Mouse (Mus musculus) c-Kit-negative CD71-positive TER-119-positive erythroid progenitor cells, embryonic 14.5 days (primary cell): ENCODE measurements around the gene Epo.

Experiments used
- DNase-seq: peaks from one replicate; pipeline ENCODE4 v3.0.0-alpha.2; 2013; ENCODE audit warnings: low read depth, low spot score

Epo gene

DNA sequence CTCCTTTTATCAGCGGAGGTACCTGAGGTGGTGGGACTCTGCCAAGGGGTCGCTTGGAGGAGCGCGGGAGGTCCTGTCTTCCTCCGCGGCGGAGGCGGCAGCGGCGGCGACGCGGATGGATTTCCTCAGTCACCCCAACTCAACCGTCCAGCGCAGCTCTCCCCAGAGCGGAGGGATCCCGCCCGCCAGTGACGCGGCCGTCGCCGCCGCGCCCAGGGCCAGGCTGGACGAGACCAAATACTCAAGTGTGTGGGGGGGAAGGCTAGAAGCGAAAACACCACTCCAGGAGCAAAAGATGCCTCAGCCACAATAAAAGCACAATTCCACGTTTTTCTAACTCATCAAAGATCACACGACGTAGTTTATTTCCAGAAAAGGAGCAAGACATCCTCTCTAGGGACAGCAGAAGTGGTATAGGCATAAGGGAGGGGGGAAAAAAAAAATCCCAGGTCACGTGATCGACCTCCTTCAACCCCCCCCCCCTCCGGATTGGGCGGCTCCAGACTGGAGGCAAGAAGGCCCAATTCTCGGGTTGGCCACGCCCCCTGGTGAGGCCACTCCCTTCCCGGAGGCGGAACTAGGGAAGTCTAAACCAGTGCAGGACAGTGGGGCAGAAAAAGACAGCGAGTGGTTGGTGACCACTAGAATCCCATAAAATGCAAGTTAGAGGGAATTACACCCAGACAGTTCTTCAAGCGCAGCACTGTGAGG lies at the start of gene Epo, which contains the start of gene Gnb2:
TSS of gene Epo (minus strand) at position 126 of the 711 bp plus-strand sequence.
TSS of gene Gnb2 (minus strand) at position 394 of the 711 bp plus-strand sequence.
- peak; percentile 98 for DNase-seq

DNA sequence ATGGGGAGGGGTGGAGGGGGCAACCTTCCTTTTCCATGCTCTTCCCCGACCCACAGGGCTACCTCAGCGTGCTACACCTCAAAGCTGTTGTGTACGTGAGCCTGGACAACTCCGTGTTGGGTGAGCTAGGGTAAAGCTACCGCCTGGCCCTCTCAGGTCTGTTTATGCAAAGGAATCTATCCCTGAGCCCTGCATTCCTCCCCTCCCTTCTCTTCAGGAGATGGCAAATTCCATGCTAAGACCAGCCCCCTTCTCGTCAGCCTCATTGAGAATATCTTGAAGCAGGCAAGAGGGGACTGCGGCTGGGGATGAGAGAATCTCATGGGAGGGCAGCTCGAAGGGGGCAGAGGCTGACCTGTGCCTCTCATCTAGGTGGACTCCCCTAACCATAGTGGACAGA lies 49.7 kb upstream of the Epo start:
- DNase-seq: no peak

DNA sequence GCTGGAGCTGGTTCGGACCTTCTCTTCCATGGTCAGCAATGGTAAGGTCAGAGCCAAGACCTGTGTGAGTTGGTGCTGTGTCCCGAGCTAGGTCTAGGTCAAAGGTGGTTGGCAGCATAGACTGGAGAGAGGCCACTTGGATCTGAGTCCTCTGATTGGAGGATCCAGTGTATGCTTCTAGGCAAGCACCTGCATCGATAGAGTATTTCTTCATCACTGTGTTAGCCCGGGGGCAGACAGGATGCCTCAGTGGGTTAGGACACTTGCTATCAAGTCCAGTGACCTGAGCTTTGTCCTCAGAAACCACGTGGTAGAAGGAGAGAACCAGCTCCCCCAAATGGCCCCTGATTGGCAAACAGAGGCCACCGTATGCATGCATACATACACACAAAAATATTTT lies 47.2 kb upstream of the Epo start:
- DNase-seq: no peak

DNA sequence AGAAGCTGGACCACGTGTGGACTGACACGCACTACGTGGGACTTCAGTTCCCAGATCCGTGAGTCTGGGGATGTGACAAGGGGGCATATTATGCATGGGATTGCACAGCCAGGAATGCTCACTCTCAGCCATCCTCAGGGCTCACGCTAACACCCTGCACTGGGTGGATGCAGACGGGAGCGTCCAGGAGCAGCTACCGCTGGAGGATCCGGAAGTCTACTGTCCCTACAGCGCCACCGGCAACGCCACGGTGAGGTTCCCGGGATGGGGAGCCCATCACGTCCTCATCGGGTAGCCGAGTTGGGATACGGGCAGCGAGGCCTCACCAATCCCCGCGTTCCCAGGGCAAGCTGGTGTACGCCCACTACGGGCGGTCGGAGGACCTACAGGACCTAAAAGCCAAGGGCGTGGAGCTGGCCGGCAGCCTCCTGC lies 41.4 kb upstream of the Epo start:
- DNase-seq: no peak

DNA sequence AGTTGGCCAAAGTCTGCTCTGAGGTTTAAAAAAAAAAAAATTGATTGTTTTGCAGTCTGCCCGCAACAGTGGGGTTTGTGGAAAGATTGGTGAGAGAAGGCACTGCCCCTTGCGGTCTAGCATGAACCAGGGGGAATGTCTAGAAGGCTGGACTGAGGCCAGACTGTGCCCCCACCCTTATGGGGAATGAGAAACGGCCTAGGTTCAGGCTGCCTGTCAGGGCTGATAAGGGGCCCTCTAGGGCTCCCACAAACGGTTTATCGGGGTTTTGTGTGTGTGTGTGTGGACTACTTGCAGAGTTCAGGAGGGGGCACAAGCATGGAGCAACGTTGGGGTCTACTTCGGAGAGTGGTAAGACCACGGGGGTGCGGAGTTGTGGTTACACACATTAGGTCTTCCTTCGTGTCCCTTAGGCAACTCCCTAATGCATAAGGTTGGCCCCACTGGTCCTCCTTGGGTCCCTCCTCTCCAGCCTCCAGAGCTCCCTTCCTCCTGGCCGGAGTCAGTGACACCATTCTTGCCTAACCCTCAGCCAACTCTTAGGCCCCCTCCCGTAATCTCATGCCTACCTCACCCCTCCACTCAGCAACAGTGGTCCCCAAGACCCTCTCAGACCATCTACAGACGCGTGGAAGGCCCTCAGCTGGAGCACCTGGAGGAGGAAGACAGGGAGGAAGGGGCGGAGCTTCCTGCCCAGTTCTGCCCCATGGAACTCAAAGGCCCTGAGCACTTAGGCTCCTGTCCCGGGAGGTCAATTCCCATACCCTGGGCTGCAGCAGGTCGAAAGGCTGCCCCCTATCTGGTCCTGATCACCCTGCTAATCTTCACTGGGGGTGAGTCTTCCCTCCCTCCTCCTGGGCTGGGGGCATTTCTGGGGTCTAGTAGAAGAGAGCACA lies 37.9 kb upstream of the Epo start:
- peak; percentile 63 for DNase-seq

DNA sequence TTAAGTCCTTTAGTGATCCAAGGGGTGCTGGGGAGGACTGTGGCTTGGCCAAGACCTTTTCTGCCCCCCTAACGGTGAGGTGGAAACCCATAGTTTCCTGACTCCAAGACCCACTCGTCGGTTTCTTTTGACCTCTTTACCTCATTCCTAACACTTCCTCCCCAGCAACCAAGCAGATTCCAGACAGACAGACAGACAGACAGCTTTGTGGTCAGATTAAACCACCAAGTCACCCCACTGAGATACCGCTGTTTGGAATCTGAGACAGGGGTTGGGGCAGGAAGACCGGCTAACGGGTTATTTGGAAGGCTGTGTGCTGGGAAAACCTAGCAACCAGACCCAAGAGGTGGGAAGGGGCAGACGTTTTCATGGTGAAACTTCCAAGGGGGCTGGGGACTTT lies 37.1 kb upstream of the Epo start:
- no peak for DNase-seq

DNA sequence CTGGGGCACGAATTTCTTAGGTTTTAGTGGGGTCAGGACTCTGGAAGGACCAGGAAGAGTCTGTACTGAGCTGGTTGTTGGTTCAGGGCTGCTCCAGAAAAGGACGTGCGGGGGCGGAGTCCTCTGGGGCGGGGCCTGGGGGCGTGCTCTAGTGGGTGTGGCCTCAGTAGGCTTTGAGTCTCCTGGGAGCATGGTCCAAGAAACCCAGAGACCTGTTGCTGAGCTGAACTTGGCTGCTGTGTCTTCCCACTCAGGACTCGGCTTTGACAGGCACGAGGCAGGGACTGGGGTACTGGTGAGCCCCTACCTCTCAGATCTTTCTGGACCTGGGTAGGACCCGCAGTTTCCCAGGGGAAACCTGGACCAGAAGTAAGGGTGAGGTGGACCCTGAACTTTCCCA lies 36.6 kb upstream of the Epo start, which contains the start of gene Tfr2:
TSS of gene Tfr2 (plus strand) at position 176 of the 400 bp plus-strand sequence.
- peak; percentile 83 for DNase-seq

DNA sequence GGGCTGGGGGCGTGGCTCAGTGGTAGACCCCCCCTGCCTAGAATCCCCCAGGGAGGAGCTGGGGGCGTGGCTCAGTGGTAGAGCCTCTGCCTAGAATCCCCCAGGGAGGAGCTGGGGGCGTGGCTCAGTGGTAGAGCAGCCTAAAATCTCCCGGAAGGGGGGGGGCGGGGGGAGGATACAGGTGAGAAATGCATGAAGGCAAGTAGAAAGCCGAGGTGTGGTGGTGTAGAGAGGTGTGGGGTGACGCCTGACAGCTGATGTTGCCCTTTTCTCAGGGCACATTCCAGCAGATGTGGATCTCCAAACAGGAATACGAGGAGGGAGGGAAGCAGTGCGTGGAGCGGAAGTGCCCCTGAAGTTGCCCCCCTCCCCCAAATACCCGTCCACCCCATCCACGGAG lies 36.0 kb upstream of the Epo start:
- no peak for DNase-seq

DNA sequence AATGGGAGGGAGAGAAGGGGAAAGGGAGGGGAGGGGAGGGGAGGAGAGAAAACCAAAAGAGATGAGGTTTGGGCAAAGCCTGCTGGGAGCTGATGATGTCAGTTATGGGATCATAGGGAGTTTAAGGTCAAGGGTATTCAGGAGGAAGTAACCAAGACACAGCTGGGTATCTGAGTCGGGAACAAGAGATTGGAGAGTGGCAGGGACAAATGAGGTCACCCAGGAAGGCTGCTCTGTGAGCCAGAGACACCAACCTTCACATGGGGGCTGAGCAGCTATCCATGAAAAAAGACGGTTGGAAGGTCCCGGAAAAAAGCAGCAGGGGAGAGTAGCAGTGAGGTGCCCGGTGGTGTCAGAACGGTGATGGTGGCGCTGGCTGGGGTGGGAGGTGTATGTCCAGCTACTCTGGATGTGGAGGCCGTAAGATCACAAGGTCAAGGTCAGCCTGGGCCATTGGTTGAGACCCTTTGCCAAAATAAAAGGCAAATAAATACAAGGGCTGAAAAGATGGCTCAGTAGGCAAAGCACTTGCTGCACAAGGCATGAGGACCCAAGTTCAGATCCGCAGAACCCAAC lies 35.3 kb upstream of the Epo start:
- no peak for DNase-seq

DNA sequence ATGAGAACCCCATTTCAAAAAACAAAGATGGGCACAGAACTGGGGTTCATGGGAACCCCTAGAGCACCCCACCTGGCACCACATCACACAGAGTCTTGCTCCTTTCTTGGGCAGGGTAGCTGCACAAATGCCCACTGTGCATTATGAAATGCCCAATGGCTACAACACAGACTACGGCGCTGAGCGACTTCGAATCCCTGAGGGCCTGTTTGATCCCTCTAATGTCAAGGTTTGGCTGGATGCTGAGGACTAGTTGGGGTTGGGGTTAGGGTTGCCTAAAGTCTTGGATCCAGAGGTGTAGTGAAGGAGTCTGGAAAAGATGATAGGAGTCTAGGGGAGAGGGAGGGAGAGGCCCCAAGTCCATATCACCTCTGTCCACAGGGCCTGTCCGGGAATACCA lies 33.4 kb upstream of the Epo start:
- no peak for DNase-seq

DNA sequence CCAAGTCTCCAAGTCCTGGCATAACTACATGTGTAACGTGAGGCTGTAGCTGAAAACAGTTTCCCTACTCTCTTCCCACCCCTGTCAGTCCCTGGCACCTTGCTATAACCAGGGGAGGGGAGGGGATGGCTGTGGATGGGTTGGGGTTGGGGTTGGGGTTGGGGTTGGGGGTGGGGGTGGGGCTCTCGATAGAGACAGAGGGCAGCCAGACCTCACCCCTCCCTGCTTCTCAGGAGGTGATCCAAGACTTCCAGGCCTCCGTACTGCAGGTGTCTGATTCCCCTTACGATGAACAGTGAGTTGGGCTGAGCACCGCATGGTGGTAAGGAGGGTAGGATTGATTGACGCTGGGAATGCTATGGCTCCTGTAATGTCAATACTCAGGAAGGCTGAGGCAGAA lies 32.7 kb upstream of the Epo start:
- DNase-seq: no peak

DNA sequence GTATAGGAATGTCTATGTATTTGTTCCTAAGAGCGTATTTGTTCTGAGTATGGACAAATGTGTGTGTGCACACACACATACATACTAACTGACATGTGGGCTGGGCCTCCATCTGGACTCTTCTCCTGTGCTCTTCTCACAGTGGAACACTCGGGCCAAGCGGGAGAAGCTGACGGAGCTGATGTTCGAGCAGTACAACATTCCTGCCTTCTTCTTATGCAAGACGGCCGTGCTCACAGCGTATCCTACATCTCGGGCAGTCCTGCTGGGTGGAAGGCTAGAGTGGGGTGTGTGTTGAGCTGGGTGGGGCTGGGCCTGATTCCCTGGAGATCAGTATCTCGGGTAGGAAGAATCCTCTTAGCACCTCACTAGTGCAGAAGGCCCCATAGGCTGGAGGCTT lies 29.9 kb upstream of the Epo start:
- no peak for DNase-seq

DNA sequence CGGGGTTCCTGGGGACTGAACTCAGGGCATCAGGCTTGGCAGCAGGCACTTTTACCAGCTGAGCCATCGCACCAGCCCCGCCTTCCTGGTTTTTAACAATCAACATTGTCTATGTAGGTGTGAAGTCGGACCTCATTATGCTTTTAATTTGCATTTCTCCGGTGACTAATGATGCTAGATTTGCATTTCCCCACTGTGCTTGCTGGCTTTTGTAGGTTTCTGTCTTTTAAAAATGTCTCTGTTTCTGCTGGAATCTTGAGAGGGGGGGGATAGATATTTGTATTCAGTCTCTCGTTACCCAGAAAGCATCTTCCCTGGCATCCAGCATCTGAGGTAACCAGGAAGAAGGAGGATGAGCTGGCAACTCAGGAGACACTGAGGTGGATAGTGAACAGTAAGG lies 28.5 kb upstream of the Epo start:
- DNase-seq: no peak

DNA sequence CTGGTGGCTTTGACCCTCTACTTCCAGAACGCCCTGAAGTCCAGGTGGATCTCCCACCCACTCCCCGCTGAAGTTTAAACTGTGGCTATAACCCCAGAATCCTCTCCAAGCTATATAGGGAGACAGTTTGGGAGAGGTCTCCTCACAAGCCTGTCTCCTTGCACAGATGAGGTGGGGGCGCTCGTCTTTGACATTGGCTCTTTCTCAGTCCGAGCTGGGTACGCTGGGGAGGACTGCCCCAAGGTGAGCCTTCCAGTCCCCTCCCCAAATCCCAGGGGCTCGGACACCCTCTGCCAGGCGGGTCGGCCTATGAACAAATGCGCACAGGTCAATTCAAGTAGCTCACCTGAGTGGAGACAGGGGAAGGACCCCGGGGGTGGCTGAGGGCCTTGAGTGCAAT lies 20.9 kb upstream of the Epo start:
- no peak for DNase-seq

DNA sequence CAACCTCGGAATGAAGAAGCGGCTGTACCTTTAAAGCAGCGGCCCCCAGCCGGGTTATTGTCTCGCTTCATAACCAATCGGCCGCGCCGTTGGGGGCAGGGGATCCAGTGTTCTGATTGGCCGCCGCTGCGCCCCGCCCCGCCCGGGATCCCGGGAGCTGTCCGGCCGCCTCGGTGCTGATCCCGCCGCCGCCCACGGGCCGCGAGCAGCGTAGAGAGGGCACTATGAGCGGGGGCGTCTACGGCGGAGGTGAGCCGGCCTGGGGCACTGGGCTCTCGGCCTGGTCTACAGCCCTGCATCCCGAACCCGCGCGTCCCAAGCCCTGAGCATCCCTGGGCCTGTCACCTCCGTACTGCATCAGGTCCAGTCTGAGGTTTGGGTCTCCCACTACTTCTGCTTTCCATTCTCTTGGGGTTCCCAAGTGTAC lies 20.4 kb upstream of the Epo start, which contains the start of gene Actl6b:
TSS of gene Actl6b (plus strand) at position 107 of the 427 bp plus-strand sequence.
- no peak for DNase-seq

DNA sequence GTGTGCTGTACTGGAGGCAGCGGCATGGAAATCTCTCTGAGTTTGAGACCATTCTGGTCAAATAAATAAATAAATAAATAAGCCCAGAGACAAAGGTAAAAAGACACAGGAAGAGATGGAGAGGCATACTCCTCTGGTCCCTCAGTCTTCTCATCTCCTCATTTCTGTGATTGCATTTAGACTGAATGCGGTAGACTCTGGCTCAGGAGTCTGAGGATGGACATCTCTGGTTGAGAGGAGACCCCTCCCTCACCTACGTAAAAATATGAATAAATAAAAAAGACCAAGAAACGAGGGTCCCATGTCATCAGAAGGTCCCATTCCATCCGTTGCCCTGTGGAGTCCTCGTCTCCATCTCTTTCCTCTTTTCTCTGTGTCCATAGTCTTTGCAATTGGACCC lies 20.0 kb upstream of the Epo start:
- no peak for DNase-seq

DNA sequence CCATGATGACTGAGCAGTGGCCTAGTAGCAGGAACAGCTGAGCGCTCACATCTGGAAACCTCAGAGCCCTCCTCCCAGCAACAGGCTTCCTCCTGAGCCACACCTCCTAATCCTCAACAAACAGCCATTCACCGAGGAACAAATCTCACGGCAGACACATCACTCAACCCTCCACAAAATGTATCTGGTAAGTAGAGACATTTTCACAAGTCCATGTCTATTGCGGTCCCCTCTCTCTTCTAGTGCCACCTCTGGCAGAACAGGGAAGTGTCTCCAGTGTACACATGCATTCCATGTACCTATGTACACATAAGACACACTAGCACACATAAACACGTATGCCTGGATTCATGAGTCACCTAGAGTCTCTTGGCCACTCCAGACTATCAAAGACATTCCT lies 18.1 kb upstream of the Epo start:
- DNase-seq: no peak

DNA sequence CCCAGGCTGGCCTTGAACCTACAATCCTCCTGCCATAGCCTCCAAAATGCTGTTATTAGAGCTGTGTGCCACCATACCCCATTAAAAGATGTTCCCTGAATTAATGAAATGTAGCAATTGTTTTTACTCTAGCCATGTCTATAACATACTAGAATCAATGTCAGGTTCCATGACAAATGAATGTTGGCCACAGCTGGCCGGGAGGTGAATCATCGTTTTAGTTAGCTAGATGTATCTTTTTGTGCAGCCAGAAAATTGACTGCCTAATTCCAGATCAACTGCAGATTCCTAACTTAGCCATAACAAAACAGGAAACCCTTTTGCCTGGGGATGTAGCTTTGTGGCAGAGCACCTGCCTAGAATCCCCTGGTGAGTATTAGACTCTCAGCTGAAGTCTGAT lies 16.8 kb upstream of the Epo start:
- no peak for DNase-seq

DNA sequence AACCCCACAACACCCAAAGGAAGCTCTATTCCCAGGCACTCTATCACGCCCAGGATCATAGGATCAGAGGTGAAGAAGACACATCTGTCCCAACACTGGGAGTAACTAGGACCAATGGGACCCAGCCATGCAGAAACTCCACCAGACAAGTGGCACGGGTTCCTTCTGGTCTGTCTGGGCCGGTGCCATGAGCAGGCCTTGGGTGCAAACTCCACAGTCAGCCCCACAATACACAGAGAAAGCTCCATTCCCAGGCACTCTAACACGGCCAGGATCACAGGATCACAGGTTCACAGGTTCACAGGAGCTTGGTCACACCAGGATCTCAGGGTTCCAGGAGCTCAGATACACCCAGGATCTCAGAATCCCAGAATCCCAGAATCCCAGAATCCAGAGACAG lies 12.6 kb upstream of the Epo start:
- DNase-seq: no peak

DNA sequence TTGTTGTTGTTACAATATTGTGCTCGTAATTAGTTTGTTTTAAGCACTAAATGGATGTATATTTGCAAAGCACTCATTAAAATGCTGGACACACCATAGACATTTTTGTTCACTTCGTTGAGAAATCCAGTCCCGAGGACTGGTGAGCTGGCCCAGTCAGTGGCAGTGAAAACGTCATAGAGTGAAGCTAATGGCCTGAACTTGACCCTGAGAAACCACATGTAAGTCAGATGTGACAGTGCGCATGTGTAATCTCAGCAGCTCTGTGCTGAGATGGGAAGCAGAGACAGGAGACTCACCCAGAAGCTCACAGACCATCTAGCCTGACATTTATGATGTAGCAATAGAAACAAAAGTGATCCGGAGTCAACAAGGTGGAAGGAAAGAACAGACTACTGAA lies 11.9 kb upstream of the Epo start:
- no peak for DNase-seq

DNA sequence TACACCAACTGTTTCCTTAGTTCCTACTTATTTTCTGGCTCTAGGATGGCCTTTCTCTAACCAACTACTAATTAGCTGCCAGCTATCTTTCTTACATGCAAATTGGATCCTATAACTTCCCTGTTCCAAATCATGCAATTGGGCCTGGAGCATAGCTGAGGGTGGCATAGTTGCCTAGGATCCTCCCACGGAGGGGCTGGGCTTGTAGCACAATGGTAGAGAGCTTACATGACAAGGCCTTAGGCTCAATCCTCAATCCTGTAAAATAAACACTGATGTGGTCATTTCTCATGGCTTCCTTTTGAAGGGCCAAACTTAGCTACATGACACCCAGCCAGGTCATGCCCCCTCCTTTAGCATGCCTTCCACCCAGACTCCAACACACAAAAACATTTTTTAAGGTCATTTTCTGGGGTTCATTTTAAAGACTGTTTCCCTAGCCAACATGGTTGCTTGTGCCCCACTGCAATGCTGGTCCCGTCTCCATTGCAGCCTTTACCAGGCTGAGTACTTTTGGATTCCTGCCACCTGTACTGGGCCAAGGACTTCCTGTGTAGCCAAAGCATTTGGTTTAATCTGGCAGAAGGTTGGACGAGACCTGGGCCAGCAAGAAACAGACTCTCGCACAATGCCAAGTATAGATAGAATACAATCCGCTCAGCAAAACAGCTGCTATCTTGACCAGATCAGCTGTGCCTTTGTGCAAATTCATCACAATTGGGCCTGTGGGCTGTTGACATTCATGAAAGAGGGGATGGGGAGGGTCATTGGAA lies 8.9 kb upstream of the Epo start:
- no peak for DNase-seq

DNA sequence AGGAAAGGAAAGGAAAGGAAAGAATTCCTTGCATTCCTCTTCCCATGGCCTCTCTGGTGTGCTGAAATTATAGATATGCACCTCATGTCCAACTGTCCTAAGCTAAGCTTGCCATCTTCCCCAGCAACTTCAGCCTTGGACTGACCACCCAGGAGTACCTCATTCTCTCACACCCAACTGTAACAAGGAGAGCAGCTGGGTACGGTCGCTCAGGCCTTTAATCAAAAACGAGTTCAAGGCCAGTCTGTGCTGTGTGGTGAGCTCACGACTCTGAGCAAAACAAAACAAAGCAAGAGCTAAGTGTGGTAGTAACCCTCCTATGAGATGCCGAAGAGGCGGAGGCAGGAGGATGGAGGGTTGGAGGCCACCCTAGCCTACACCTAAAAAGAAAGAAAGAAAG lies 7.9 kb upstream of the Epo start:
- DNase-seq: no peak
